Mouse (Mus musculus) bone marrow macrophage, adult 2 months (primary cell): ENCODE measurements at regions not wholly inside any gene's neighbourhood (a gene's known extent, or its start where the extent isn't known, plus 50 kb on each side); places are given as distances from the start of the nearest gene placed in this dataset.

ENCODE experiments used
- H3K27ac ChIP-seq: 2 replicates; pipeline ENCODE4 v1.5.1; 2012; ENCODE audit warnings: low read depth, low read length; ENCODE audit not compliant: insufficient read depth
- H3K4me1 ChIP-seq: 2 replicates; pipeline ENCODE4 v1.6.1; 2012; ENCODE audit warnings: low read length; ENCODE audit not compliant: control insufficient read depth, insufficient read depth
- H3K4me3 ChIP-seq: 2 replicates; pipeline ENCODE4 v1.5.1; 2012; ENCODE audit warnings: mild to moderate bottlenecking, low read length, moderate library complexity; ENCODE audit not compliant: insufficient read depth
- CTCF ChIP-seq: IDR thresholded peaks from 2 replicates; pipeline ENCODE4 v1.5.1; 2012; ENCODE audit warnings: low read depth, mild to moderate bottlenecking, low read length, moderate library complexity
- POLR2A ChIP-seq: IDR thresholded peaks from 2 replicates; pipeline ENCODE4 v1.6.1; 2012; ENCODE audit warnings: mild to moderate bottlenecking, low read depth, low read length, borderline replicate concordance

- Histone ChIP-seq H3K27ac (no peak overlapping the region), H3K4me3 (no peak overlapping the region), H3K4me1 (no peaks in the 10 kb centered on the region)
- TF ChIP-seq CTCF: no peak
- no peak for TF ChIP-seq POLR2A
These were observed 222.0 kb upstream of the Cdh11 start for GRCm38 (mm10) chr8:103007284-103007984.

GRCm38 (mm10) chr8:103019121-103019520 lies 233.7 kb upstream of the Cdh11 start:
- no peak overlapping the region for H3K27ac ChIP-seq
- TF ChIP-seq POLR2A: no peak
- TF ChIP-seq CTCF: no peak
- H3K4me1 ChIP-seq: no peaks in the 10 kb centered on the region
- no peak overlapping the region for H3K4me3 ChIP-seq

GRCm38 (mm10) chr8:103023237-103023636 lies 237.8 kb upstream of the Cdh11 start:
- TF ChIP-seq POLR2A: no peak
- no peak for TF ChIP-seq CTCF
- H3K4me1 ChIP-seq: no peaks in the 10 kb centered on the region

GRCm38 (mm10) chr8:103031708-103032107 lies 246.3 kb upstream of the Cdh11 start:
- TF ChIP-seq POLR2A (no peak), CTCF (no peak)
- Histone ChIP-seq H3K4me1 (no peaks in the 10 kb centered on the region), H3K27ac (no peak overlapping the region), H3K4me3 (no peak overlapping the region)

More at GRCm38 (mm10) chr8:103023237-103023636, 237.8 kb upstream of the Cdh11 start:
- H3K27ac ChIP-seq: no peak overlapping the region
- H3K4me3 ChIP-seq: no peak overlapping the region

- H3K4me3 ChIP-seq: no peak overlapping the region
- no peaks in the 10 kb centered on the region for H3K4me1 ChIP-seq
- no peak for TF ChIP-seq POLR2A
- no peak for TF ChIP-seq CTCF
- no peak overlapping the region for H3K27ac ChIP-seq
These were observed 248.5 kb upstream of the Cdh11 start for GRCm38 (mm10) chr8:103033956-103034355.

GRCm38 (mm10) chr8:103072079-103072635 lies 286.7 kb upstream of the Cdh11 start:
- TF ChIP-seq POLR2A (no peak), CTCF (no peak)
- no peak overlapping the region for H3K27ac ChIP-seq
- no peaks in the 10 kb centered on the region for H3K4me1 ChIP-seq
- no peak overlapping the region for H3K4me3 ChIP-seq

- no peak overlapping the region for H3K27ac ChIP-seq
- H3K4me3 ChIP-seq: no peak overlapping the region
- H3K4me1 ChIP-seq: no peaks in the 10 kb centered on the region
- TF ChIP-seq POLR2A (no peak), CTCF (no peak)
These were observed 287.2 kb upstream of the Cdh11 start for GRCm38 (mm10) chr8:103072646-103073045.

- Histone ChIP-seq H3K4me3 (no peak overlapping the region), H3K27ac (no peak overlapping the region), H3K4me1 (no peaks in the 10 kb centered on the region)
- TF ChIP-seq CTCF (no peak), POLR2A (no peak)
These were observed 293.1 kb upstream of the Cdh11 start for GRCm38 (mm10) chr8:103078559-103078958.

- Histone ChIP-seq H3K27ac (no peak overlapping the region), H3K4me1 (no peaks in the 10 kb centered on the region), H3K4me3 (no peak overlapping the region)
- TF ChIP-seq POLR2A: no peak
- TF ChIP-seq CTCF: no peak
These were observed 301.6 kb upstream of the Cdh11 start for GRCm38 (mm10) chr8:103086956-103087482.

- Histone ChIP-seq H3K4me1 (no peaks in the 10 kb centered on the region), H3K4me3 (no peak overlapping the region), H3K27ac (no peak overlapping the region)
- TF ChIP-seq CTCF (no peak), POLR2A (no peak)
These were observed 311.2 kb upstream of the Cdh11 start for GRCm38 (mm10) chr8:103096496-103097092.
